Mouse (Mus musculus): ENCODE data around the gene Bicra. TPM values are rescaled to one million over a fixed set of nuclear protein-coding genes. Genes with fewer than 3 reads are reported as not detected.
A peak's percentile ranks its signal among the peaks of the same experiment; 100 is the strongest.

The Bicra gene
- total and polyA plus RNA-seq, 3 experiments: 0.32 to 10.2 (median 2.2) TPM

DNA sequence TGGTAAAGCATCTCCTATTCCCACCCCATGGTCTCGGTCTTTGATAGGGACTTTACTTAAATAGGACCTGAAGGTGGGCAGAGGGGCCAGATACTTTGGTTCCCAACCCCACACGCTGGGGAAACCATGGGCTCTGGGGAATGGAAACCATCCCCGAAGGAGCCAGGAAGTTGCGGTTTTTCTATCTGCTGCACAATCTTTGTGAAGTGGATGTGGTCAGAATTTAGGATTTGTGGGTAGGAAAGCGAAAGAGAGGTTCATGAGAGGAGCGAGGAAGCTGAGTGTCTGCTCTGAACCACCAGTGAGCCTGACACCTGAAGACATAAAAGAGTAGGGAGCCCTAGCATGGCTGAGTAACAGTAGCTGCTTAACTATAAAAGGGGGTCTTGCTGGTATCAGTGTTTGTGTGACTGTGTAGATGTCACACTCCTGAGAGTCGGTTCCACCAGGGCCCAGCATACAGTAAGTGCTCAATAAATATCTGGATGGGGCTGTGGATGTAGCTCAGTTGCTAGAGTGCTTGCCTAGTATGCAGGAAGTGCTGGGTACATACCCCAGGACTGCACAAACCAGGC is 98.4 kb downstream of the Bicra start:
- Histone ChIP-seq H3K27ac (ENCODE audit: insufficient read depth, low read depth) (no peak overlapping the region), H3K4me1 (ENCODE audit: control insufficient read depth in 1 of 2, insufficient read depth in 2 of 2) (peaks cover 14 to 38% of the 10 kb centered on the region in 2 experiments), H3K4me3 (replicated peaks in 1 of 3; ENCODE audit: low read depth in 2 of 3, low read length in 2 of 3, poor library complexity in 1 of 3) (no peak overlapping the region), H3K27me3 (replicated peaks) (no peaks in the 10 kb centered on the region), H3K9me3 (replicated peaks; ENCODE audit: low read length) (peaks cover 3% of the 10 kb centered on the region), H3K4me2 (ENCODE audit: insufficient read depth, low read depth, poor library complexity, severe bottlenecking) (peak overlapping the region; percentile 79; the same call in 1 of the 2 replicates), H3K36me3 (replicated peaks in 1 of 2; ENCODE audit: control insufficient read depth in 1 of 2, insufficient read depth in 1 of 2, low read length in 1 of 2) (peaks cover 11 to 13% of the 10 kb centered on the region in 2 experiments), H3K79me2 (replicated peaks; ENCODE audit: control insufficient read depth, extremely low read depth, insufficient read depth, poor library complexity, severe bottlenecking) (peaks cover 12% of the 10 kb centered on the region), H3K9ac (ENCODE audit: insufficient read depth, low read depth) (no peak overlapping the region; the same call in 1 of the 2 replicates)
- in situ Hi-C loops (cut with MboI; ENCODE audit: low pct_ligation_motif_present, low pct_unique_long_range_greater_than_20kb, low sequenced_read_pairs): loop anchor here (25.0 kb wide), 1 partner anchor 838 kb away; the partner anchor contains the start of gene Slc1a5
- no peak for DNase-seq (ENCODE audit: extremely low read depth)
- dilution Hi-C loops (cut with MboI; ENCODE audit: extremely low pct_ligation_motif_present, extremely low pct_unique_long_range_greater_than_20kb, low sequenced_read_pairs): no loop called here
- TF ChIP-seq EP300 (IDR thresholded peaks at IDR 0.05; ENCODE audit: low read length) (no peak; the same call in 1 of the 2 replicates), JUN (IDR thresholded peaks at IDR 0.05; ENCODE audit: insufficient read depth, low read depth, low read length) (no peak), MAZ (IDR thresholded peaks at IDR 0.05; ENCODE audit: low read depth, low read length) (no peak), USF1 (IDR thresholded peaks at IDR 0.05; ENCODE audit: low read depth, low read length) (no peak), IRF4 (IDR thresholded peaks at IDR 0.05; ENCODE audit: low read depth, low read length) (no peak), PAX5 (IDR thresholded peaks at IDR 0.05; ENCODE audit: low read length) (no peak), SIN3A (IDR thresholded peaks at IDR 0.05; ENCODE audit: low read length) (0 out of 2 replicates have a peak, but pooled peaks have one; percentile 4), MAFK (IDR thresholded peaks at IDR 0.05; ENCODE audit: insufficient replicate concordance, low read length) (0 out of 2 replicates have a peak, but pooled peaks have one; percentile 17), SMC3 (IDR thresholded peaks at IDR 0.05; ENCODE audit: low read depth, low read length) (no peak), NRF1 (IDR thresholded peaks at IDR 0.05; ENCODE audit: low read depth, low read length) (no peak), ZC3H11A (IDR thresholded peaks at IDR 0.05; ENCODE audit: low read depth, low read length) (no peak), GABPA (IDR thresholded peaks at IDR 0.05; ENCODE audit: insufficient replicate concordance, low read depth, low read length) (no peak), ZKSCAN1 (IDR thresholded peaks at IDR 0.05; ENCODE audit: borderline replicate concordance, low read depth, low read length) (no peak), JUND (conservative IDR thresholded peaks at IDR 0.05; ENCODE audit: low read depth, low read length) (no peak), CHD2 (IDR thresholded peaks at IDR 0.05; ENCODE audit: low read length) (no peak)

DNA sequence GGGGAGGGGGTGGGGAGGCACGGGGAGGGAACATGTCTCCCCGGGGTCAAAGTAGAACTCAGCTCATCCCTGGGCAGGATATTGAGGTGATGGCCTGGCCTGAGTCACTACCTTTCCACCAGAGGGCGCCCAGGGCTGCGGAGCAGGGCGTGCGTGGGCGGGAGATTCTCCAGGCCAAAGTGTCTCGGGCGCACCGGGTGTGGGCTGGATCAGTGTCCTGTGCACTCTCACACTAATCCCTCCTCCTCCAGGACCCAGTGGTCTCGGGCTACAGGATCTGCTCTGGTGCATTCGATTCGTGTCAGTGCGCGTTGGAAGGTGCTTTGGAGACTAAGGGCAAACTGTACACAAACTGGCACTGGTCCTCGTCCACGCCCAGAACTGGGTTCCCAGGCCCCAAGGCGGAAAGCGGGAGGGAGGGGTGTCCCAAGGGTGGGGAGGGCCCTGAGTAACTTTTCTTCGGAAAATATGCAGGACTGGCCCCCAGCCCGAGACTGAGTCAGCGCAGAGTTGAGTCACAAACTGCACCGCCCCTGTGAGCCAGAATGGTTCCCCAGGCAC is 99.3 kb downstream of the Bicra start:
- Histone ChIP-seq H3K4me3 (replicated peaks in 1 of 3; ENCODE audit: low read depth in 2 of 3, low read length in 2 of 3, poor library complexity in 1 of 3) (peak overlapping the region in 2 of 3 experiments; percentile 33 to 38), H3K36me3 (replicated peaks in 1 of 2; ENCODE audit: control insufficient read depth in 1 of 2, insufficient read depth in 1 of 2, low read length in 1 of 2) (peaks cover 19 to 21% of the 10 kb centered on the region in 2 experiments), H3K4me2 (ENCODE audit: insufficient read depth, low read depth, poor library complexity, severe bottlenecking) (peak overlapping the region; percentile 89), H3K27ac (ENCODE audit: insufficient read depth, low read depth) (peak overlapping the region; percentile 72; the same call in 1 of the 2 replicates), H3K9ac (ENCODE audit: insufficient read depth, low read depth) (peak overlapping the region; percentile 55), H3K27me3 (replicated peaks) (no peaks in the 10 kb centered on the region), H3K4me1 (ENCODE audit: control insufficient read depth in 1 of 2, insufficient read depth in 2 of 2) (peaks cover 16 to 46% of the 10 kb centered on the region in 2 experiments), H3K9me3 (replicated peaks; ENCODE audit: low read length) (peaks cover 2% of the 10 kb centered on the region), H3K79me2 (replicated peaks; ENCODE audit: control insufficient read depth, extremely low read depth, insufficient read depth, poor library complexity, severe bottlenecking) (peaks cover 21% of the 10 kb centered on the region)
- DNase-seq (ENCODE audit: extremely low read depth): peak; percentile 89
- in situ Hi-C loops (cut with MboI; ENCODE audit: low pct_ligation_motif_present, low pct_unique_long_range_greater_than_20kb, low sequenced_read_pairs) (loop anchor here (25.0 kb wide), 1 partner anchor 839 kb away; the partner anchor contains the start of gene Slc1a5), dilution Hi-C loops (cut with MboI; ENCODE audit: extremely low pct_ligation_motif_present, extremely low pct_unique_long_range_greater_than_20kb, low sequenced_read_pairs) (no loop called here)
- TF ChIP-seq SIN3A (IDR thresholded peaks at IDR 0.05; ENCODE audit: low read length) (peak; percentile 68; the same call in 1 of the 2 replicates), ETS1 (conservative IDR thresholded peaks at IDR 0.05; ENCODE audit: low read depth, low read length) (peak; percentile 83), UBTF (IDR thresholded peaks at IDR 0.05; ENCODE audit: low read depth, low read length) (no peak), NELFE (IDR thresholded peaks at IDR 0.05; ENCODE audit: low read depth, low read length) (peak; percentile 66), MYC (IDR thresholded peaks at IDR 0.05; ENCODE audit: low read depth, low read length) (peak; percentile 59; the same call in 1 of the 2 replicates), CHD1 (IDR thresholded peaks at IDR 0.05; ENCODE audit: low read depth, low read length) (no peak), RAD21 (IDR thresholded peaks at IDR 0.05; ENCODE audit: low read depth, low read length) (peak; percentile 62), SMC3 (IDR thresholded peaks at IDR 0.05; ENCODE audit: low read depth, low read length) (peak; percentile 87), MAFK (IDR thresholded peaks at IDR 0.05; ENCODE audit: insufficient replicate concordance, low read length) (0 out of 2 replicates have a peak, but pooled peaks have one; percentile 15), GABPA (IDR thresholded peaks at IDR 0.05; ENCODE audit: insufficient replicate concordance, low read depth, low read length) (no peak), ZNF384 (IDR thresholded peaks at IDR 0.05; ENCODE audit: low read depth, low read length) (no peak), USF2 (conservative IDR thresholded peaks at IDR 0.05; ENCODE audit: low read depth, low read length) (no peak), CHD2 (IDR thresholded peaks at IDR 0.05; ENCODE audit: low read length) (peak; percentile 66), ZC3H11A (IDR thresholded peaks at IDR 0.05; ENCODE audit: low read depth, low read length) (0 out of 2 replicates have a peak, but pooled peaks have one; percentile 2), MAZ (IDR thresholded peaks at IDR 0.05; ENCODE audit: low read depth, low read length) (peak; percentile 98), MAX (IDR thresholded peaks at IDR 0.05; ENCODE audit: low read length) (peak; percentile 82), CTCF (conservative IDR thresholded peaks at IDR 0.05 in 1 of 2, IDR thresholded peaks at IDR 0.05 in 1 of 2; ENCODE audit: low read depth in 2 of 2, low read length in 2 of 2) (peak; percentile 23 to 86; a peak in 3 of 4 replicates), RCOR1 (conservative IDR thresholded peaks at IDR 0.05; ENCODE audit: low read depth, low read length) (no peak), ELF1 (IDR thresholded peaks at IDR 0.05; ENCODE audit: low read depth, low read length) (peak; percentile 36; the same call in 1 of the 2 replicates), HCFC1 (IDR thresholded peaks at IDR 0.05; ENCODE audit: low read depth, low read length) (no peak), ZMIZ1 (IDR thresholded peaks at IDR 0.05; ENCODE audit: low read depth, low read length) (0 out of 2 replicates have a peak, but pooled peaks have one; percentile 35)
